Mouse (Mus musculus) liver, embryonic 14.5 days (tissue): Measurements from ENCODE around the gene Fam227b. TPM values are rescaled to one million over a fixed set of nuclear protein-coding genes. Genes with fewer than 3 reads are reported as not detected.

ENCODE experiments used
- ATAC-seq: fragments of 200-750 bp; cut with Nextera tagmentation; 2 replicates; pipeline ENCODE4 v1.8.0; 2017; ENCODE audit warnings: moderate number of reproducible peaks, mild to moderate bottlenecking, moderate library complexity; ENCODE audit not compliant: insufficient read depth
- DNase-seq, 3 experiments: peaks; one replicate each; pipeline ENCODE4 v3.0.0-alpha.2; 2012 to 2013; ENCODE audit warnings: low read depth in 3 of 3, low spot score in 3 of 3
- H3K27ac ChIP-seq: fragments of 300-500 bp; sonication (generic); 2 replicates; pipeline ENCODE4 v1.5.1; 2014; ENCODE audit warnings: moderate library complexity, mild to moderate bottlenecking, control low read depth, inconsistent platforms
- H3K27me3 ChIP-seq: fragments of 300-500 bp; sonication (generic); 2 replicates; pipeline ENCODE4 v1.6.1; 2014; ENCODE audit warnings: mild to moderate bottlenecking, low read length, moderate library complexity; ENCODE audit not compliant: control insufficient read depth, insufficient read depth
- H3K36me3 ChIP-seq: fragments of 300-500 bp; sonication (generic); replicated peaks from 2 replicates; pipeline ENCODE4 v1.6.1; 2014; ENCODE audit warnings: low read depth; ENCODE audit not compliant: control insufficient read depth, insufficient read depth
- H3K4me1 ChIP-seq, 2 experiments: fragments of 200-500 bp in 1 of 2; fragments of 300-500 bp in 1 of 2; sonication (generic) in 1 of 2; replicated peaks; 2 replicates each; pipeline ENCODE4 v1.6.1; 2012 to 2014; ENCODE audit warnings: antibody characterized with exemption in 1 of 2, inconsistent platforms in 1 of 2, low read length in 1 of 2; ENCODE audit not compliant: control insufficient read depth in 2 of 2, insufficient read depth in 2 of 2
- H3K4me2 ChIP-seq: fragments of 300-500 bp; sonication (generic); 2 replicates; pipeline ENCODE4 v1.6.1; 2014; ENCODE audit warnings: low read depth, mild to moderate bottlenecking, control low read depth, moderate library complexity
- H3K4me3 ChIP-seq, 2 experiments: fragments of 200-500 bp in 1 of 2; fragments of 300-500 bp in 1 of 2; sonication (generic) in 1 of 2; 2 replicates each; pipeline ENCODE4 v1.5.1; 2012 to 2014; ENCODE audit warnings: low read depth in 2 of 2, low read length in 2 of 2, mild to moderate bottlenecking in 2 of 2, control low read depth in 1 of 2, inconsistent platforms in 1 of 2, moderate library complexity in 1 of 2; ENCODE audit not compliant: insufficient read depth in 1 of 2
- H3K9ac ChIP-seq: fragments of 300-500 bp; sonication (generic); replicated peaks from 2 replicates; pipeline ENCODE4 v1.6.1; 2014; ENCODE audit warnings: mild to moderate bottlenecking, control low read depth, moderate library complexity
- H3K9me3 ChIP-seq: fragments of 300-500 bp; sonication (generic); 2 replicates; pipeline ENCODE4 v1.6.1; 2016; ENCODE audit warnings: low read length, mixed read lengths; ENCODE audit not compliant: control insufficient read depth
- CTCF ChIP-seq: IDR thresholded peaks from 2 replicates; pipeline ENCODE4 v1.5.1; 2016; ENCODE audit warnings: antibody characterized with exemption, low read depth, control low read depth
- EP300 ChIP-seq: IDR thresholded peaks from 2 replicates; pipeline ENCODE4 v1.6.1; 2016; ENCODE audit warnings: antibody characterized with exemption, low read depth
- WGBS: fragments of 180-500 bp; shearing (Covaris S2); extraction: QIAGEN DNeasy Blood & Tissue Kit; methylation state at CpG from one replicate; pipeline ENCODE4 v1.1.7; 2014; ENCODE audit not compliant: insufficient replicate concordance; 5-methylcytosine and 5-hydroxymethylcytosine counted together
- polyA plus RNA-seq, 2 experiments: library from polyadenylated mRNA; depleted of rRNA in 1 of 2; stranded (reverse) in 1 of 2; unstranded in 1 of 2; fragments of >200 nt; fragmentation: Nextera tagmentation in 1 of 2; extraction: Ambion mirVana in 1 of 2; gene quantifications; 2 replicates each; pipeline versions ENCODE4 v1.2.1 to v1.2.3; 2012 to 2014

The Fam227b gene
- polyA plus RNA-seq, 2 experiments = not detected

DNA sequence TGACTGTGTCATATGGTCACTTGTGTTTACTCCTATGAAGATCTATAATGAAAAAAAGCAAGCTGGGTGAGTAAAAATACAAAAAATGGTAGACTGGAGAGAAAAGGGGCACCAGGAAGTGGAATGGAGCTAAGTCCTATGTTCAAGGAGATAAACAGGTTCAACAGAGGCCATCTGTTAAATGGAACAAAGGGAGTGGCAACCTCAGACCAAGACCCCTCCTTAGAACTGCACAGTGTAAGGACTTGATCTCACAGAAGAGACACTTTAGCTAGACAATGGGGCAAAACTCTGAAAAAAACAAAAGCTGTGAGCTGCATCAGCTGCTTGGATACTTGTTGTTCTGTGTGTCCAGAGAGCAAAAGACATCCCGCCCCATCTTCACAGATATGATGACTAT is 19.6 kb upstream of the Fam227b start:
- H3K9me3 ChIP-seq = no peaks in the 10 kb centered on the region
- no peak overlapping the region for H3K4me2 ChIP-seq
- DNase-seq = no peak
- H3K4me3 ChIP-seq = no peak overlapping the region
- no peak overlapping the region for H3K27ac ChIP-seq
- no peaks in the 10 kb centered on the region for H3K36me3 ChIP-seq
- 81% methylated on average over 1 of the region's 1 CpGs for WGBS
- H3K4me1 ChIP-seq = peaks cover 19 to 23% of the 10 kb centered on the region in 2 experiments
- TF ChIP-seq EP300 = no peak
- no peak for TF ChIP-seq CTCF
- peak; percentile 51; the same call in 1 of the 2 replicates for ATAC-seq
- H3K9ac ChIP-seq = no peak overlapping the region
- no peaks in the 10 kb centered on the region for H3K27me3 ChIP-seq

DNA sequence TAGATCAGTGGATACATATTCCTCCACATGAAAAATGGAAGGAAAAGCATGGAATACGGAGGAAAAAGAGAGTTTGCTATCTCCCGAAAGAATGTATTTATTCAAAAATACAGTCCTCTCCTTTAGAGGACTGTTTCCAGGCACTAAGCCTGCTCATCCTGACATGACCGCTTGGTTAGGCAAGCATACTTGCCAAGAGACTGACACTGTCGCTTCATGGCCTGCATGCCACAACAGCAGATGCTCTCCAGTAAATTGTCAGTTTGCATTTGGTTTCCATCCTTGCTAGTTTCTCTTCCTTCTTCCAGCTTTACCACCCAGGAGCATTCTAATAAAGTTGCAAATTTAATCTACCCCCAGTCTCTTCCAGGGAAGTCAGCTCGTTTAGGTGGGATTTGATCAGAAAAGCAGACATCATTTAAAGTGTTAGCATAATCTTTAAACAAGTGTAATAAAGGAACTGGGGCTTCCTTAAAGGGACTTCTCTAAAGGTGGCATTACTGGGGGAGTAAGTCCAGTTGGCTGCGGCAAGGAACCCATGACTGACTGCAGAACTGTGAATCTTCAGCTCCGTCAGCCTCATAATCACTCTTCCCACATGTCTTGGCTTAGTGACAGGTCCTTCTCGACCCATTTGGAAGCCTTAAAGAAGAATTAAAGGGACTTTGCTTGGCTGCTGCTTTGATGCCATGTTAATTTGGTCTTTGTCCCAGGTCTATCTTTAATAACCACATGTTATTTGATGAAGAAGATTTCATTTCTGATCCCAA is 15.2 kb upstream of the Fam227b start:
- Histone ChIP-seq H3K36me3 (peaks cover 21% of the 10 kb centered on the region), H3K9me3 (no peaks in the 10 kb centered on the region), H3K4me3 (peak overlapping the region in 1 of 2 experiments; percentile 36; a peak in 1 of 4 replicates), H3K4me1 (peaks cover 40 to 45% of the 10 kb centered on the region in 2 experiments), H3K9ac (peak overlapping the region; percentile 63), H3K27me3 (no peaks in the 10 kb centered on the region), H3K4me2 (peak overlapping the region; percentile 71), H3K27ac (peak overlapping the region; percentile 99)
- ATAC-seq = no peak
- TF ChIP-seq EP300 (no peak), CTCF (no peak)
- WGBS = 70% methylated on average over 8 of the region's 8 CpGs
- DNase-seq = no peak

DNA sequence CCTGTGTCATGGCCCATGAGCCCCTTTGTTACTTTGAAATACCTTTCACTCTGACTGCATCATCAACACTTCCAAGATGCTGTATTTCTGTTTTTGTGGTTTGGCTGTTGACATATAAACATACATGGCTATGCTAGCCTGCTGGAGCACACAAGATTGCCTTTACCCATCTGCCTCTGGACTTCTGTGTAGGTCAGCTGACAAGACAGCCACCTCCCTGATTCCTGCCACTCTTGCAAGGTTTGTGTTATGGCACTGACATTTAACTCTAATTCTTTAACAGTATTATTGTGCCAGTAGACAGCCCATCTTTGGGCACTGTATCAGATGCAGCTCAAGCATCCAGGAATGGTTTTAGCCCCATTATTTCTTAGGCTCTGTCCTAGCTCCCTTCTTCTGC is 14.5 kb upstream of the Fam227b start:
- no peaks in the 10 kb centered on the region for H3K9me3 ChIP-seq
- DNase-seq (no peak), ATAC-seq (peak; percentile 24; the same call in 1 of the 2 replicates)
- peak overlapping the region; percentile 63 for H3K9ac ChIP-seq
- H3K27me3 ChIP-seq = no peaks in the 10 kb centered on the region
- H3K4me1 ChIP-seq = peaks cover 38% of the 10 kb centered on the region in 2 experiments
- H3K4me2 ChIP-seq = peak overlapping the region; percentile 71
- TF ChIP-seq CTCF = no peak
- no peak for TF ChIP-seq EP300
- H3K36me3 ChIP-seq = peaks cover 28% of the 10 kb centered on the region
- peak overlapping the region; percentile 99 for H3K27ac ChIP-seq
- peak overlapping the region; percentile 5 to 36; a peak in 2 of 4 replicates for H3K4me3 ChIP-seq

DNA sequence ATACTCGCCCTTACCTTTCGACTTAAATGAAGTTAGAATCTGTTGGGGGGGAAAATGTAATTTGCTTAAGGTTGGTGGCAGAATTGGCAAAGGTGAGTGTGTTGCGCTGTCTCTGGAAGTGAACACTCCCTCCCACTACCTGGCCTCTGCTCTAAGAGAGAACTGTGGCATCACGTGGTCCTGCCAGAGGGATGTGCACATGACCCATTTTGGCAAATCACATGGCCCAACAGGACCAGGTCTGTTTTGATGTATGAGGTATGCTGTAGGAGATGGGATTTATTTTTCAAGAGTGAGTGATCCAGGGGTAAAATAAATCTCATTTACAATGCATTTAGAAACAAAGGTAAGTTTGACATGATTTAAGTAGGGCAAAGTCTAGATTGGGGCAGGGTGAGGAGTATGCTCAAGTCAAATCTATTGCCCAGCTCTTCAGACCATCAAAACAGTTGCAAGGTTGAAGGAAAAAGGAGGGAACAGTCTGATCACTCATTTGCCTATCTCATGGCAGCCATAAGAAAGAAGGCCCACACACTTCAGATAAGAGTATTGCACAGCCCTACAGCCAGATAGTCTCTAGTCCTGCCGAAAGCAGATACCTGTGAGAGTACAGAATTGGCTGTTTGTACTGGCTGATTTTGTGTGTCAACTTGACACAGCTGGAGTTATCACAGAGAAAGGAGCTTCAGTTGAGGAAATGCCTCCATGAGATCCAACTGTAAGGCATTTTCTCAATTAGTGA is 13.6 kb upstream of the Fam227b start:
- no peak overlapping the region for H3K4me3 ChIP-seq
- H3K27ac ChIP-seq = peak overlapping the region; percentile 99
- ATAC-seq = peak; percentile 100

DNA sequence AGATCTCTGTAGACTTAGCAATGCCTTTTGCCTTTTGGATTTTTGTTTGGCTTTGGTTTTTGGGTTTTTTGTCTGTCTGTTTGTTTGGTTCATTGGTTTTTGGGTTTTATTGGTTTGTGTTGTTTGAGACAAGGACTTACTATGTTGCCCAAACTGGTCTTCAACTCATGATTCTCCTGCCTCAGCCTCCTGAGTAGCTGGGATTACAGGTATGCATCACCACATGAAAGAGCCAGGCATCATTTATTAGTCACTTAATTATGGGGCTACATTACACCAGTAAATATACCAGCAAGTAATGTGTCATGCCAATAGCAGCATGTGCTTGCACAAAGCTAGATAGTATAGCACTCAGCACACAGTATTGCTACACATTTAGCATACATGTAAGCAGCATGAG is 4.1 kb downstream of the Fam227b start:
- no peak for ATAC-seq
- Histone ChIP-seq H3K27ac (no peak overlapping the region), H3K27me3 (no peaks in the 10 kb centered on the region), H3K4me2 (no peak overlapping the region), H3K4me3 (no peak overlapping the region), H3K4me1 (no peaks in the 10 kb centered on the region; a peak in 1 of 4 replicates), H3K9me3 (no peaks in the 10 kb centered on the region), H3K9ac (no peak overlapping the region), H3K36me3 (no peaks in the 10 kb centered on the region)
- TF ChIP-seq CTCF (no peak), EP300 (no peak)
- peak in 1 of 3 experiments; percentile 46 for DNase-seq

More for the DNA sequence above, 13.6 kb upstream of the Fam227b start:
- H3K9ac ChIP-seq = no peak overlapping the region
- 71% methylated on average over 5 of the region's 5 CpGs for whole genome bisulfite sequencing
- peaks cover 33 to 36% of the 10 kb centered on the region in 2 experiments for H3K4me1 ChIP-seq
- peak overlapping the region; percentile 71 for H3K4me2 ChIP-seq
- peaks cover 37% of the 10 kb centered on the region for H3K36me3 ChIP-seq
- H3K27me3 ChIP-seq = no peaks in the 10 kb centered on the region
- no peaks in the 10 kb centered on the region for H3K9me3 ChIP-seq
- TF ChIP-seq EP300 (peak; percentile 99), CTCF (no peak)
- peak; percentile 84 to 89 (median 85) for DNase-seq
